Mouse (Mus musculus) ES-Bruce4 (cell line): ENCODE results near the gene Crhr2.

Source experiments
- CTCF ChIP-seq: IDR thresholded peaks from one replicate; pipeline ENCODE4 v1.8.1; 2011; ENCODE audit warnings: low read depth, low read length
- EP300 ChIP-seq: IDR thresholded peaks from 2 replicates; pipeline ENCODE4 v1.6.1; 2011; ENCODE audit warnings: low read depth, low read length; ENCODE audit not compliant: insufficient read depth
- POLR2A ChIP-seq: IDR thresholded peaks from one replicate; pipeline ENCODE4 v1.8.1; 2011; ENCODE audit warnings: low read length; ENCODE audit not compliant: insufficient read depth

DNA sequence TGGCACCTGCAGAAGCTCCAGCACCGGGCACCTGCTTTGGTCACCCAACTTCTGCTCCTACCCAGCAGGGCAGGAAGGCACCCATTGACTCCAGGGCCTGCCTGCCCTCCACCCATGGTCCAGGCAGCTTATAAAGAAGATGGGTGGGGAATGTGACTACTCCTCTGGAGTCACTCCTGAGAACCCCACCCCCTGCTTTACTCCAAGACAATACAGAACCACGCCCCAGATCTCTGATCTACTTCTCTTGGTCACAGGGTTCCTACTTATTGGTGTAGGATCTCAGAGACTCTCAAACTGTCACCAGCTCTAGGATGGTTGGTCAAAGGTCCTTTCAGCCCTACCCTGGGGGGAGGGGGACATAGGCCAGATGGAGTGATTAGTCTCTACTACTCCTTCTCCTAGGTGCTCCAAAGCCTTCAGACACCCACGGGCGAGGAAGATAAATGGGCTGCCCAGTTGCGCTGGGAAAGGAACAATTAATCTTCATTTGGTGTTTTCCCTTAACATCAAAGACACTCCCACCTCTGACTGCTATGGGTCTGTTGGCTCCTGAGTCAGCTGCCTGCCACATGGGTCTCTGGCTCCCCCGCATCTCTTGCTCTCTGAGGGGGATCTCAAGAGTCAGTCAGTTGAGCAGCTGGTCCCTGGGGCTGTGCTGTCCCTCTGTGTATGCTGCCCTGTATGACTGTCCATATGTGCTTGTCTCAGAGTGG is 39.2 kb downstream of the Crhr2 start:
- TF ChIP-seq CTCF: no peak
- TF ChIP-seq POLR2A: no peak
- no peak for TF ChIP-seq EP300
